Mouse (Mus musculus) brain, embryonic 14.5 days (tissue): Measurements from ENCODE around the gene Gm21188. TPM values are rescaled to one million over a fixed set of nuclear protein-coding genes. Genes with fewer than 3 reads are reported as not detected.
"Not testable (repeated sequence)": the region's sequence is repeated elsewhere in the genome, so short reads cannot be mapped to it uniquely, and the experiment has no call there.

Experiments used
- DNase-seq: peaks from one replicate; pipeline ENCODE4 v3.0.0-alpha.2; 2011; ENCODE audit warnings: low read depth
- CTCF ChIP-seq: fragments of 200-500 bp; IDR thresholded peaks from 2 replicates; pipeline ENCODE4 v1.5.1; 2012; ENCODE audit warnings: inconsistent platforms, mild to moderate bottlenecking, moderate library complexity, borderline replicate concordance; ENCODE audit not compliant: insufficient read depth, insufficient read length; ENCODE audit errors: extremely low read depth
- polyA plus RNA-seq: library from polyadenylated mRNA; depleted of rRNA; stranded (reverse); fragments of >200 nt; gene quantifications from 2 replicates; pipeline ENCODE4 v1.2.3, GENCODE M21; 2012; rRNA removed

The Gm21188 gene
- polyA plus RNA-seq, 1 experiment = not detected

DNA sequence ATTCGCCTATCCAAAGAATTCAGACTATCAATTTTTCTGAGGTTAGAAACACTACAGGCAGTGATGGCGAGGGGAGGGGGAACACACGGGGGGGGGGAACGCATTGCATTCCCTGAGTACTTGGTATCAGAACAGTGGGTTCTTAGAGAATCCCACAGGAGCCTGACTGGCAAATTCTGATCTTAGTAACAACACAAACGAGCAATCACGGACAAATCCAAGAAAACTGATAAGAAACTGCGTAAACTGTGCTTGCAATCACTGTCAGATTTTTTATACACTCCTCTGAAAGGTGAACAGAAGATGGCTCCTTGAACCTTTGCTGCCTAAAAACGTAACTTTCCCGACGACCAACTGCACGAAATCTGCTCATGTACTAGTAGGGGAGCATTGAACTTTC is 24.6 kb downstream of the Gm21188 start:
- DNase-seq = peak; percentile 15

DNA sequence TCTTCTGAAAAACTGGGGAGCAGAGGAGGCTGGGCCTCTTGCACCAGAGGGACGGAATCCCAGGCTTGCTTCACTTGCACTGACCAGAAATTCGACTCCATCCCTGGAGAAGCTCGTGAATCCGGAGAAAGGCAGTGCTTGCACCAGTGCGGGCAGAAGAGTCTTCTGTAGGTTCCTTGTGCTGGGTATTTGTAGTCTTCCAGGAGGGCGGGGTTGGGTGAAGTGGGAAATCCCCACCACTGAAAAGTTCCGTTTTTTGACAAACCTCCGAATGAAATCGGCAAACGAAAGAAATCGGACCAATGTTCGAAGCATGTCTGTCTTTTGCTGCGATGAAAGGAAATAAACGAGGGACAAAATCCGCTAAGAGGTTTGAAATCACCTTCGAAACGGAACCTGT is 25.1 kb downstream of the Gm21188 start, which contains the start of gene Gm36079:
Gene Gm36079 (minus strand): TSS at position 101 of the 400 bp plus-strand sequence.
- not testable (repeated sequence) for DNase-seq

DNA sequence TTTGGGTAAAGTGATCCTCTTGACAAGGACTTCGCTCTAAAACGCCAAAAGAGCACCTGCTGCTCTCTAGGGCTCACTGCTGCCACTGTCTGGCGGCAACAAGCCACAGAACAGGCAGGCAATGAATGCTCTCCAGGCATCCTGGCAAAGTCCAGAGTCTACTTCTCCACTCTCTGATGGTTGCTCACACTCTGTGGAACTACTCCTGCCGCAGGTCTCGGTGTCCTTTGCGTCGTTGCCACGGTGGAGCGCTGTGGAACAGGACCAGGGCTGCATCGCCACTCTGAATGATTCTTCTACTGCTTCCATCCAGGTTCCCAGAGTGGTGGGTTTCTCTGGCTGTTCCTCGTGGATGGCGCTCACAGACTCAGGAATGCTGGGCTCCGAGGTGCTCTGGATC is 25.6 kb downstream of the Gm21188 start:
- not testable (repeated sequence) for DNase-seq

DNA sequence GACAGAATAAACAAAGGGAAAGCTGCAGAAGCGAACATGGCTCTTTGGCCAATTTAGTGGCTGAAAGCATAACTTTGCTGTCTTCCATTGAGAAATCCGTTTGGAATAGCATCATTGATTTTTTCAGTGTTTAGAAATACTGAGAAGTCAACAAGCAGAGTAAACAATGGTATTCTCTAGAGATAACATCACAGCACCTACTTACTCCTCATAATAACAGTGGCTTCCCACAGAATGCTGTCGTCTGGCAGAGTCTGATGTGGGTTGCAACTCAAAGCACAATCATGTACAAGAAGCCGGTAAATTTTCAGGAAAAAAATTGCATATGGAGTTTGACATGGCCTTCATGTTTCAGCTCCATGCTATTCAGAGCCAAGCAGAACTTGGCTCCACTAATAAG is 26.4 kb downstream of the Gm21188 start:
- peak; percentile 0 for DNase-seq

DNA sequence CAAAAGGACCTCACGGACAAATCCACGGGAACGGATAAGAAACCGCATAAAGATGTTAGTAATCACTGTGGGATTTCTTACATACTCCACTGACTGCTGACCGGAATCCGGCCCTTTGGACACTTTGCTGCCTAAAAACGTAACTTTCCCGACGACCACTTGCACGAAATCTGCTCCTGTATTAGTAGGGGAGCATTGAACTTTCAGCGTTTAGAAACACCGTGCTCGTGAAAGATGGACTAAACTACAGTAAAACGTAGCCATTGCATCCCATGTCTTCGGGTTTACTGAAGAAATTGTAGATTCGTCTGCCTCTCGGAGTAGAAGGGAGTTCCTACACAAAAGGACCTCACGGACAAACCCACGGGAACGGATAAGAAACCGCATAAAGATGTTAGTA is 27.0 kb downstream of the Gm21188 start:
- DNase-seq = peak; percentile 5

DNA sequence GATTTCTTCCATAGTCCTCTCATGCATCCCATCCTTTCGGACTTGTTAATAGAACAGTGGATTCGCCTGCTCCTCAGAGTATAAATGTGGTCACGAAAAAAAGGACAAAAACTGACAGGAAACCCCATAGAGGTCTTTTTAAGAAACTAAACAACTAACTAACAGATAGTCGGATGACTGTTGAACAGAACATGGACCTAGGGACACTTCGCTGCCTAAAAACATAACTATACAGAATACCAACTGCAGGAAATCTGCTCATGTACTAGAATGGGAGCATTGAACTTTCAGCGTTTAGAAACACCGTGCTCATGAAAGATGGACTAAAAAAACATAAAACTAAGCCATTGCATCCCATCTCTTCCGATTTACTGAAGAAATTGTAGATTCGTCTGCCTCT is 27.4 kb downstream of the Gm21188 start:
- DNase-seq = peak; percentile 11

DNA sequence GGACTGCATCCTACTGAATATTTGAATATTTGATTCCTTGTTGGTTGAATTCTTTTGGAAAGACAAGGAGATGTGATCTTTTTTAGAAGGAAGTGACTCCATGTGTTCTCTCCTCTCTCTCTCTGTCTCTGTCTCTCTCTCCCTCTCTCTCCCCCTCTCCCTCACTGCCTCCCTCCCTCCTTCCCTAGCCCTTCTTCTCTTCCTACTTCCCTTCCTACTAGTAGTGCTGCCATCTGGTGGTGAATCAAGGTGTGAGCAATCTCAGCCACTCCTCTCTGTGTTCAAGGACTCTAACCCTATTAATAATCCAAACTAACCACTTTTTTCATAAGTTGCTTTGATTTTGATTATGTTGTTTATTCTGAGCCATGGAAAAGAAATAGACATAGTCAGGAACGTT is 30.5 kb downstream of the Gm21188 start:
- peak; percentile 8; the same call in 1 of the 2 replicates for TF ChIP-seq CTCF
- peak; percentile 12 for DNase-seq

DNA sequence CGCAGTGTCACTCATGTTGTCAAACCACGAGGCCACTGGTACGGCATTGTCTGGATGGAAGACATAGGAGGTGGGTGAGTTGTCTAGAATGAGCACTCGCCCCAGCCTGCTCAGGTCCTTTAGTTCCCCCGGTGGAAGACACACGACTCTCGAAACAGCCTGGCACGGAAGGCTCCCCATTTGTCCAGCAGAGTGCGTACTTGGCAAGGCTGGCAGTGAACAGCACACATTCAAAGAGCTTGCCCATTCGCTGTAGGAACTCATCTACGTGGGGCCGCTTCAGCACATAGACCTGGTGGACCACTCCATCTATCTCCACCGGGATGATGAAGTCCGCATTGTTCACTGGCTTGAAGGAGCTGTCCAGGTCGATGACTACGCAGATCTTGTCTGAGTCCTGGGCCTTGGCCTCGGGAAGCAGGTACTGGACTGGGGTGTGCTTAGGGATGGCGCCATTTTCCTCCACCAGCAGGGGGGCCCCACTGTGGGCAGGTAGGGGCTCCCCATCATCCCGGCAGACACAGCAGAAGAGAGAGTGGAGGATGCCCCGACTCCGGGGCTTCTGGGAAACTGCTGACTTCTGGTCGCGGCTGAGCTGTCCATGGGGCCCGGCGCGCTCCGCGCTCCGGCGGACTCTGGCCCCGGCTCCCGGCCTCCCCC is 36.5 kb downstream of the Gm21188 start:
- not testable (repeated sequence) for DNase-seq

DNA sequence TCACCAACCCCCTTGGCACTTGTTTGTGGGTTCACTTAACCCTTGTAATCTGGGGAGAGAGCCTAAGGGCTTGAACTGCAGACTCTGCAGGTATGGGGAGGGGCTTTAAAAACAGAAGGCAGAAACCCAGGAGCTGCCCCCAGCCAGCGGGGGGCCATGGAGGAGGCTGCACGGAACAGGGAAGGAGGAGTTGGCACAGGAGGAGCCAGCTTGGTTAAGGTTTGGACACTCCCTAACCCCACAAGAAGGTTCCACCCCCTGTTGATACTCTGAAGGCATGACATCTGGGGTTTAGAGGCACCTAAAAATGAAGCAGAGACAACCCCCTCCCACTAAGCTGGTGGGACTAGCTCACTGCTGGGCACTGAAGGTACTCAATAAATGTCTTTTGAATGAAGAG is 38.0 kb downstream of the Gm21188 start:
- not testable (repeated sequence) for DNase-seq

DNA sequence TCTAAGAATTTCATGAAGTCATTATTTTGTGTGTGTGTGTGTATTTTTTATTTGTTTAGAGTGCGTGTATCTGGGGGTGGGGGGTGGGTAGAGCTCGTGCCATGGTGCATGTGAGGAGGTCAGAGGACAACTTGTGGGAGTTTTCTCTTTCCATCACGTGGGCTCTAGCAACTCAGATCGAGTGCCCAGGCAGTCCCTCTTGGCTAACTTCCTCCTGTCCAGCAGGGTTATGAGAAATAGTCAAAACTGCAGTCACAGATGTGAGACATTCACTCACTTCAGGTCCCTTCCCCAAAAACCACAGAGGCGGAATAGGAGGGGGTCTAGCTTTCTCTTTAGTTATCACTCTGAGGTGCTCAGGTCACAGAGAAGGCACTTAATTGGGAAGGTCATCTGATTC is 38.5 kb downstream of the Gm21188 start:
- DNase-seq = not testable (repeated sequence)

DNA sequence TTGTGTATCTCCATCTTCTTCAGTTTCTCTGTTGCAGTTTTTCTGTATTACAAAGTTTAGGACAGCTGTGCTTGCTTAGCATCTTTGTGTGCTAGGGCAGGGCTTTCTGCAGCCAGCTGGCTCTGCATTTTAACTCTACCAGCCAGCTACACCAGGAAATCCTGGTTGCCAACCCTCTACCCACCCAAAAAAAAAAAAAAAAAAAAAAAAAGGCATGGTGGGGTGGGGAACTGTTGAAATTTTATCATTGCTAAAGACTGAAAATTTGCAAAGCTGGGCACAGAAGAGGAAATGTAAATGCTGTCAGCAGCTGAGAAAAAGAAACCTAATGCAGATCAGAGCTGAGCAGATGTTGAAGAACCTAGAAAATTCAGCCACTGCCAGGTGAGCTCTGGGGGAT is 41.9 kb downstream of the Gm21188 start:
- DNase-seq = not testable (repeated sequence)

DNA sequence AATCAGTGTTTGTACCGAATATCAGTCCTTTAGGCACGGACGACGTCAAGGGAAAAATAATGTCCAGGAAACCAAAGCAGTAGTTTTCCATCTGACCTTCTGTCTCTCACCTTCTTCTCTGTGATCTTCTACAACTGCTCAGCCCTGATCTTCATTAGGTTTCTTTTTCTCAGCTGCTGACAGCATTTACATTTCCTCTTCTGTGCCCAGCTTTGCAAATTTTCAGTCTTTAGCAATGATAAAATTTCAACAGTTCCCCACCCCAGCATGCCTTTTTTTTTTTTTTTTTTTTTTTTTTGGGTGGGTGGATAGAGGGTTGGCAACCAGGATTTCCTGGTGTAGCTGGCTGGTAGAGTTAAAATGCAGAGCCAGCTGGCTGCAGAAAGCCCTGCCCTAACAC is 52.8 kb downstream of the Gm21188 start:
- not testable (repeated sequence) for DNase-seq

DNA sequence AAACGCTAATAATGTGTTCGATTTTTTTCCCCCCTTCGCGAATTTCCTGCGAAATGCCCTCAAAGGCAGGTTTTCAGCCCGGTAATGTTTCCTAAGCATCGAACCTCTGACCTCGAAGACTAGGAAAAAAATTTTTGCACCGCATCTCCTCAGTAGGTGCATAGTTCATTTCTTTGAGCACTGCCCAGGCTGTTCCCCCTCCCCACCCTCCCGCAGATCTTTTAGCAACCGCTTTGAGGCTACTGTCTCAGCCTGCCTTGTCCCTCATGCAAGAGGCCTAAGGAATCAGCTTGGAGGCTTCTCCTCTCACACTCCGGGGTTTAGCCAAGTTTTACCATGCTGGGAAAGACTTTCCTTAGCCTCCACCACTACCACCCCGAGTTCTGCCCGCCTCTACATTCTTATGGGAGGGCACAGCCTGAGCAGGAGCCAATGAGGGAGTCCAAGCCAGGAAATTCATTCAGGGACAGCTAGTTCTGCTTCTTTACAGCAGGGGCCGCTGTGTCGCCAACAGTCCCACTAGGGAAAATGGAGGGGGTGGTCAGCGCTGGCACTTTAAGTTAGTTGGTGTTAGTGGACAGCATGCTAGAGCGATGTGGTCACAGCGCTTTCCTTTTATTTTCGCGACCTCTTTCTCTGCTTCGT is 53.4 kb downstream of the Gm21188 start:
- not testable (repeated sequence) for DNase-seq

DNA sequence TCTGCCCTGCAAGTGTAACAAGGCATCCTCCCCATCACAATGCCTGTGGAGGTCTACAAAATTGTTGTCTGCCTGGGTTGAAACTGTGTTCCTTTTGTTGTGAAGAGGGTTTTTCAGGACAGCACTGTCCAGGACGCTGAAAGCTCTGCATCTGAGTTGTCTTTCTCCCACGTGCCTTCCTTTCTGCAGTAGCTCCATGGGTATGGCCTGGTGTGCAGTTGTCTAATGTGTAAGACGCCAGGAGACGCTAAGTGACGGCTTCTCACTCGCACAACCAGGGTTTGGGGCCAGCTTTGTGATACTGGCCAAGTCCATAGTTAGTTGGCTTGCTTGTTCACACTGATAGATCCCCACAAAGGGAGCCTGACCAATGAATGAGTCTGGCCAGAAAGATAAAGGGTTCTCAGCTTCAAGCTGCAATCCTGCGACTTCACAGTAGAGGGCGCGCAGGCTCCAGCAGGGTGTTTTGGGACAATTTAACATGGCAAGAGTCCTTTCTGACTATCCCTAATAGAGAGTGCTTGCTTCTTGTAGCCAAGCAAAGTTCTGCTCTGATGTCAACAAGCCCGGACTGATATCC is 60.0 kb downstream of the Gm21188 start:
- DNase-seq = not testable (repeated sequence)

DNA sequence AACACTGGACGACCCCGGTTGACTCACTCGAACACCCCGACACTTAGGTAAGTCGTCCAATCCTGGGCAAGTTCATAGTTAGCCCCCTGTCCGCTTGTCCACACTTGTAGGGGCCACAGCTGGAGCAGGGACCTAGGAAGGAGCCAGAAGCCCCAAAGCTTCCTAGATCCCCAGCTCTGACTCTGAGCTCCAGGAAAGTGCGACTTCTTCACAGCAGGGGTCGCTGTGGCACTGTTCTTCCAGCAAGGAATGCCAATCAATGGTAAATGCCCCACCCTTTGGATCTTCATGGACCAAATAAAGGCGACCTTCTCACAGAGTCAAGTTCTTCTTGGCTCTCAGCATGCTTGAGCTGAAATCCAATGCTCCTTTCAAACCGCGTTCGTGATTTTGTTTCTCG is 60.7 kb downstream of the Gm21188 start:
- not testable (repeated sequence) for DNase-seq

Other genes starting within 250 kb of the Gm21188 start
- gene AF067063, start 222.0 kb downstream of the Gm21188 start, polyA plus RNA-seq = 0.19 and 0.23 TPM in 2 replicates
- not detected in 2 replicates for gene D13Ertd608e, start 216.2 kb downstream of the Gm21188 start, polyA plus RNA-seq
- gene Tcstv1, start 157.4 kb downstream of the Gm21188 start, polyA plus RNA-seq = not detected in 2 replicates
- not detected in 2 replicates for gene Gm21761, start 122.9 kb downstream of the Gm21188 start, polyA plus RNA-seq
- gene B020031M17Rik, start 101.4 kb downstream of the Gm21188 start, polyA plus RNA-seq = not detected in 2 replicates
- not detected in 2 replicates for gene Gm36079, start 25.2 kb downstream of the Gm21188 start, polyA plus RNA-seq
- gene Gm20767, start 88.1 kb upstream of the Gm21188 start, polyA plus RNA-seq = not detected in 2 replicates
- gene Gm21818, start 120.2 kb upstream of the Gm21188 start, polyA plus RNA-seq = not detected in 2 replicates
- gene Gm21762, start 163.8 kb upstream of the Gm21188 start, polyA plus RNA-seq = not detected in 2 replicates
- not detected in 2 replicates for gene Gm21731, start 186.9 kb upstream of the Gm21188 start, polyA plus RNA-seq
- gene AF067061, start 210.9 kb upstream of the Gm21188 start, polyA plus RNA-seq = not detected in 2 replicates
- gene BC147527, start 248.2 kb upstream of the Gm21188 start, polyA plus RNA-seq = 0.06 and 0.15 TPM in 2 replicates